Mouse (Mus musculus): Measurements from ENCODE around the gene Ctps2. TPM values are rescaled to one million over a fixed set of nuclear protein-coding genes. Genes with fewer than 3 reads are reported as not detected.

Ctps2 gene
- polyA plus RNA-seq, 1 experiment from 2014 or later: 104 TPM

DNA sequence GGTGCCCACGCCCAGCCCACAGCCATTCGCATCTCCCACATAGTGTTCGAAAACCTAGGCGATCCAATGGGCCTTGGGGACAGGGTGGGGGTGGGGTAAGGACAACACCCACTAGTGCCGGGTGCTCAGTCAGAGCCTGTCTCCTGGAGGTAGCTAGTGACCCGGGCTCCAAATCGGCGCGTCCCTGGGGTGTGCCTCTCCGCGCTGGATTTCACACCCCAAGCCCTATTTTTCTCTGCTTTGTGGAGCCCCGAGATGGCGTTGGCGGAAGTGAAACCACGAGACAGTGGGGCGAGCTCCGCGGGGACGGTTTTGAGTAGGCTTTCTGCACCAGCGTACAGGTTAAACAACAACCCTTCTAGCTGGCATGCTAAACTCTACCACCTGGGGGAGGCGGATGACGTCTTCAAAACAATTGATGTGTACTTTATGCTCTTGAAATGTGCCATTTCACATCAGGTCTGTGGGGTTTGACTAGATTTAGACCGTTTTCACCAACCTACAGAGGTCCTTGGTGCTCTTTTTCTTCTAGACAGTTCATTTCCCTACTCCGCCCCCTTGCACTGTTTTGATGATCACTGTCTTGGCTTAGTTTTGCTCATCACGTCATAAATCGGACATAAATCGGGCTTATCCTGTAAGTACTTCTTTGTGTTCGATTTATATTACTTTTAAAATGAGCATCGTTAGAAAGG, 1.1 kb downstream of the Ctps2 start:
- peak overlapping the region; percentile 71 for H3K9ac ChIP-seq (replicated peaks; ENCODE audit: low read length)
- peak; percentile 87 for ATAC-seq (ENCODE audit: low FRiP score, low TSS enrichment)
- H3K4me2 ChIP-seq (replicated peaks; ENCODE audit: low read depth, low read length): peak overlapping the region; percentile 61
- H3K4me3 ChIP-seq (ENCODE audit: low read length): peak overlapping the region; percentile 62
- WGBS: 26% methylated on average over 29 of the region's 29 CpGs
- no peaks in the 10 kb centered on the region for H3K36me3 ChIP-seq (ENCODE audit: insufficient read depth, low read length)
- H3K9me3 ChIP-seq (ENCODE audit: low read length): no peaks in the 10 kb centered on the region
- peaks cover 5% of the 10 kb centered on the region for H3K4me1 ChIP-seq (ENCODE audit: insufficient read depth, low read length)
- peak overlapping the region; percentile 90 for H3K27ac ChIP-seq (ENCODE audit: low read length)
- H3K27me3 ChIP-seq (ENCODE audit: insufficient read depth, low read length): peaks cover 2% of the 10 kb centered on the region; the same call in 1 of the 2 replicates

DNA sequence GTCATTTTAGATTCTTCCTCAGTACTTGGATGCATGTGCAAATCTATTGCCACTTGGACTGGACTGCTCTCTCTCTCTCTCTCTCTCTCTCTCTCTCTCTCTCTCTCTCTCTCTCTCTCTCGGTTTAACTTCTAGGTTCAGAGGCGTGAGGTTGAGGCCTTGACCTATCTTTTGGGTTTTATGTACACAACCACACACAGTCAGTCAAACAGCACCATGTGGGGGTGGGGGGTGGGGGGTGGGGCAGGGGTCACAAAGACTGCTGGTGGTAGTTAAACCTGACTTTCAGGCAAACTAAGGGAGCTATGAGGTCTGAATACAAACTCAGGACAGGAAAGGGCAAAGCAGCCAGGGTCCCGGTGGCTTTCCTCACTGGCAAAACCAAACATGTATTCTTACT, 6.5 kb downstream of the Ctps2 start:
- WGBS: 77% methylated on average over 3 of the region's 3 CpGs
- Histone ChIP-seq H3K27me3 (ENCODE audit: insufficient read depth, low read length) (no peaks in the 10 kb centered on the region), H3K4me2 (replicated peaks; ENCODE audit: low read depth, low read length) (no peak overlapping the region), H3K4me1 (ENCODE audit: insufficient read depth, low read length) (peaks cover 4% of the 10 kb centered on the region), H3K9me3 (ENCODE audit: low read length) (no peaks in the 10 kb centered on the region), H3K27ac (ENCODE audit: low read length) (no peak overlapping the region), H3K9ac (replicated peaks; ENCODE audit: low read length) (no peak overlapping the region), H3K4me3 (ENCODE audit: low read length) (no peak overlapping the region), H3K36me3 (ENCODE audit: insufficient read depth, low read length) (0 out of 2 replicates have a peak, but pooled peaks cover 5% of the 10 kb centered on the region)
- ATAC-seq (ENCODE audit: low FRiP score, low TSS enrichment): no peak

DNA sequence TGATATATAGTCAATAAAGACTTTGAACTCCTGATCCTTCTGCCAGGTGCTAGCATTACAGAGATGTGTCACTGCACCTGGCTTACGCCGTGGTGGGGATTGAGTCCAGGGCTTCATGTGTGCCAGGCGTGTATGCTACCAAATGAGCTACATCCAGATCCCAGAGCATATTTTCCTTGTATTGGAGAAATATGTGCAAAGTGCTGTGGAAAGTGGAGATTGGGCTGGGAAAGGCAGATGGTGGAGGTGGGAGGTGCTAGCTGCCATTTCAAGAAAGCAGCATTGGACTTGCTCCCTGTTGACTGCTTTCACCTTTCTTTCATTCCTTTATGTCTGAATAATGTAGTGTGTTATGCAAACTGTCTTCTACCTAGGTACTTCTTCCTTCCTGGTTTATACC, 12.6 kb downstream of the Ctps2 start:
- Histone ChIP-seq H3K9ac (replicated peaks; ENCODE audit: low read length) (no peak overlapping the region), H3K27me3 (ENCODE audit: insufficient read depth, low read length) (no peaks in the 10 kb centered on the region), H3K4me3 (ENCODE audit: low read length) (no peak overlapping the region), H3K9me3 (ENCODE audit: low read length) (no peaks in the 10 kb centered on the region), H3K4me2 (replicated peaks; ENCODE audit: low read depth, low read length) (no peak overlapping the region), H3K36me3 (ENCODE audit: insufficient read depth, low read length) (0 out of 2 replicates have a peak, but pooled peaks cover 5% of the 10 kb centered on the region), H3K27ac (ENCODE audit: low read length) (no peak overlapping the region), H3K4me1 (ENCODE audit: insufficient read depth, low read length) (no peaks in the 10 kb centered on the region)
- 96% methylated on average over 3 of the region's 3 CpGs for WGBS
- ATAC-seq (ENCODE audit: low FRiP score, low TSS enrichment): no peak

DNA sequence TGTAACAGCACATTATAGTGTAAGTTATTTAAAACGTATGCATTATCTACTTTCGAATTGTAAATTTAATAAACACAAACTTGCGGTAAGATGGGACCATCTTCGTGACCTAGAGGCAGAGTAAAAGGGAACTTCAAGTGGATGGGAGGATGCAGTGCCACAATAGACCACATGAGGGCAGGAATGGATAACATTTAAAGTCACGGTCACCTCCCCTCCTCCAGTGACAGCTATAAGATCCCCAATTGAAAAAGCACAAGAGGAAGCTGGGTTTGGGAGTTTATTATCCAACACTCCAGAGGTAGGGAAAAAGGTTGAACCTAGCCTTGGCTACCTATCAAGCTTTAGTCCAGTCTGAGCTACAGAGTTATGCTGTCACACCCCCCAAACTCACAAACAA, 14.7 kb downstream of the Ctps2 start:
- Histone ChIP-seq H3K4me3 (ENCODE audit: low read length) (no peak overlapping the region), H3K9ac (replicated peaks; ENCODE audit: low read length) (no peak overlapping the region), H3K27ac (ENCODE audit: low read length) (no peak overlapping the region), H3K27me3 (ENCODE audit: insufficient read depth, low read length) (no peaks in the 10 kb centered on the region), H3K36me3 (ENCODE audit: insufficient read depth, low read length) (0 out of 2 replicates have a peak, but pooled peaks cover 1% of the 10 kb centered on the region), H3K4me2 (replicated peaks; ENCODE audit: low read depth, low read length) (no peak overlapping the region), H3K9me3 (ENCODE audit: low read length) (no peaks in the 10 kb centered on the region), H3K4me1 (ENCODE audit: insufficient read depth, low read length) (no peaks in the 10 kb centered on the region)
- no peak for ATAC-seq (ENCODE audit: low FRiP score, low TSS enrichment)
- WGBS: 37% methylated on average over 5 of the region's 5 CpGs

DNA sequence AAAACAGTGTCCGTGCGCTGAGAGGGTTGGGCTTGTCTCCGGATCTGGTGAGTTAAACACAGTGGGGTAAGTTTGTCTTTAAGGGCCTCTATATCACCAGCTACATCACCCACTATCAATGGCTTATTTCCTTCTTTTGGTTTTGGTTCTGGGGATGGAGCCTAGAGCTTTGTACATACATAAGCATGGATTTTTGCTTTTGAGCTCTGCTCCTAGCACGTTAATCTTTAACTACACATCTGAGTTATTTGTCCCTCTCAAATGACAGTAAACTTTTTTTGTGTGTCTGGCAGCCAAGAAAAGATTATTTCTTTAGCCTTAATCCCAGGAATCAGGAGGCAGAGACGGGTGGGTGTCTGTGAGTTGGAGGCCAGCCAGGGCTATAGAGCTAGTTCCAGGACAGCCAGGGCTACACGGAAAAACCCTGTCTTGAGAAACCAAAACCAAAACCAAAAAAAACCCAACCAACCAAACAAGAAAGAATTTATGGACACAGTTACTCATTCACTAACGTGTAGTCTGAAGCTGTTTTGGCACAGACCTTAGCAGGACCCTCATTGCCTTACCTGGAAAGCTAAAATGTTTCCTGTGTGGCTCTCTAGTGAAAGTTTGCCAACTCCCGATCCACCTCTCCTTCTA, 20.6 kb downstream of the Ctps2 start:
- no peak overlapping the region for H3K4me3 ChIP-seq (ENCODE audit: low read length)
- no peaks in the 10 kb centered on the region for H3K36me3 ChIP-seq (ENCODE audit: insufficient read depth, low read length)
- H3K4me1 ChIP-seq (ENCODE audit: insufficient read depth, low read length): no peaks in the 10 kb centered on the region
- H3K9me3 ChIP-seq (ENCODE audit: low read length): no peaks in the 10 kb centered on the region
- no peaks in the 10 kb centered on the region; the same call in 1 of the 2 replicates for H3K27me3 ChIP-seq (ENCODE audit: insufficient read depth, low read length)
- WGBS: 81% methylated on average over 8 of the region's 8 CpGs
- no peak overlapping the region for H3K9ac ChIP-seq (replicated peaks; ENCODE audit: low read length)
- ATAC-seq (ENCODE audit: low FRiP score, low TSS enrichment): no peak
- no peak overlapping the region for H3K4me2 ChIP-seq (replicated peaks; ENCODE audit: low read depth, low read length)
- no peak overlapping the region for H3K27ac ChIP-seq (ENCODE audit: low read length)

DNA sequence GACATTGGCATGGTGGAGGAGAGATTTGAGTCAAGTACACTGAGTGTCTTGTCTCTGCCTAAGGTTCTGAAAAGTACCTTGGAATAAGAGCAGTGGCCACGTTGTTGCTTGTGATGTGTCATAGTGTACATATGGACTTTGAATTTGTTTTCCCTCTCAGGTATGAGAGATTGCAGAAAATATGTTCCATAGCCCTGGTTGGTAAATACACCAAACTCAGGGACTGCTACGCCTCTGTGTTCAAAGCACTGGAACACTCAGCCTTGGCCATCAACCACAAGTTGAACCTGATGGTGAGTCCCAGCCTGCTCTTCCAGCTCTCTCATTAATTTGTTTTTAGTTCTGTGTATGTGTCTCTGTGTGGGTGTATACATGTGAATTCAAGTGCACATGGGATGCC, 30.4 kb downstream of the Ctps2 start:
- Histone ChIP-seq H3K36me3 (ENCODE audit: insufficient read depth, low read length) (peaks cover 14% of the 10 kb centered on the region), H3K9ac (replicated peaks; ENCODE audit: low read length) (no peak overlapping the region), H3K27me3 (ENCODE audit: insufficient read depth, low read length) (no peaks in the 10 kb centered on the region), H3K9me3 (ENCODE audit: low read length) (no peaks in the 10 kb centered on the region), H3K27ac (ENCODE audit: low read length) (no peak overlapping the region), H3K4me2 (replicated peaks; ENCODE audit: low read depth, low read length) (no peak overlapping the region), H3K4me3 (ENCODE audit: low read length) (no peak overlapping the region), H3K4me1 (ENCODE audit: insufficient read depth, low read length) (no peaks in the 10 kb centered on the region)
- 89% methylated on average over 2 of the region's 2 CpGs for WGBS
- no peak for ATAC-seq (ENCODE audit: low FRiP score, low TSS enrichment)

DNA sequence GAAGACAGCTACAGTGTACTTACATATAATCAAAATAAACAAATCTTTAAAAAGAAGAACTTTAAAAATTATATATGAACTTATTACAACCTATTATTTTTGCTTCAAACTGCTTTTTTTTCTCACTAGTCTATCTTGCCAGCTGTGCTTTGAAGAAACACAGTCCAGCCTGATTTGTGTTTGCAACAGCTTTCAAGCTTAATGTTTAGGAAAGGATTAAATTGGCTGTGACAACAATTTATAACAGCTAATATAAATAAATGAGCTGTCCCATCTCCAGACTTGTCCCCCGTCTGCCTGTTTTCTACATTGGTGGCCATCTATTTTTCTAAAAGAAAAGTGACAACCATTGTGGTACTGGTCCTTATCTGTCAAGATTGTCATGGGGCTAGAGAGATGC, 41.0 kb downstream of the Ctps2 start:
- H3K9me3 ChIP-seq (ENCODE audit: low read length): no peaks in the 10 kb centered on the region
- H3K4me1 ChIP-seq (ENCODE audit: insufficient read depth, low read length): no peaks in the 10 kb centered on the region
- no peak overlapping the region for H3K4me2 ChIP-seq (replicated peaks; ENCODE audit: low read depth, low read length)
- no peak overlapping the region for H3K4me3 ChIP-seq (ENCODE audit: low read length)
- ATAC-seq (ENCODE audit: low FRiP score, low TSS enrichment): no peak
- no peak overlapping the region for H3K27ac ChIP-seq (ENCODE audit: low read length)
- H3K36me3 ChIP-seq (ENCODE audit: insufficient read depth, low read length): no peaks in the 10 kb centered on the region
- 55% methylated on average over 1 of the region's 1 CpGs for WGBS
- no peak overlapping the region for H3K9ac ChIP-seq (replicated peaks; ENCODE audit: low read length)
- H3K27me3 ChIP-seq (ENCODE audit: insufficient read depth, low read length): peaks cover 7% of the 10 kb centered on the region; the same call in 1 of the 2 replicates

DNA sequence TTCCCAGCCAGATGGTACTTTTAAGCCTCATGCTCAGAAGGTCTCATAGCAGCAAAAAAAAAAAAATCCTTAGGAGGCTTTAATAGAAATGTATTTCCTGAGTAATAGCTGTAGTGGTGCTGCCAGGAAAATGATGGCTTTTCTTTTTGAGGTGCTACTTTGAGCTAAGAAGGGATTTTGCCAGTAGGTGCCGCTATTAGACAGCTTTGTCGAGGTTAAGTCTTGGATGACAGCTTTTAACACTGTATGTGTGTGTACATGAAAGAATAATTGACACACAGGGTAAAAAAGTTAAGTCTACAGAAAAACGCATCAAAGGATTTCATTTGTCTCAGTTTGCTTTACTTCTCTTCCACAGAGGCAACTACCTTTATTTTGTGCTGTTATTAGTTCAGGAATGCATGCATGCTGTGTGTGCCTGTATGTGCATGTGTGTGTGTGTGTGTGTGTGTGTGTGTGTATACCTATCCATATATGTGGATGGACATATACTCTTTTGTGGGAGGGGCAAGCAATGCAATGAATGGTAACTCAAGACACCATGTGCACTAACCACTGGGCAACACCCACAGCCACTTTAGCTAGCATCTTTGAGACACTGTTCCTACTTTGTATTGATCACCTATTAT, 48.9 kb downstream of the Ctps2 start:
- H3K27me3 ChIP-seq (ENCODE audit: insufficient read depth, low read length): no peaks in the 10 kb centered on the region; the same call in 1 of the 2 replicates
- H3K9ac ChIP-seq (replicated peaks; ENCODE audit: low read length): no peak overlapping the region
- no peak overlapping the region for H3K4me2 ChIP-seq (replicated peaks; ENCODE audit: low read depth, low read length)
- H3K9me3 ChIP-seq (ENCODE audit: low read length): no peaks in the 10 kb centered on the region
- no peak overlapping the region for H3K27ac ChIP-seq (ENCODE audit: low read length)
- no peak for ATAC-seq (ENCODE audit: low FRiP score, low TSS enrichment)
- no peaks in the 10 kb centered on the region for H3K4me1 ChIP-seq (ENCODE audit: insufficient read depth, low read length)
- no peak overlapping the region for H3K4me3 ChIP-seq (ENCODE audit: low read length)
- no peaks in the 10 kb centered on the region for H3K36me3 ChIP-seq (ENCODE audit: insufficient read depth, low read length)
- 39% methylated on average over 3 of the region's 3 CpGs for WGBS

DNA sequence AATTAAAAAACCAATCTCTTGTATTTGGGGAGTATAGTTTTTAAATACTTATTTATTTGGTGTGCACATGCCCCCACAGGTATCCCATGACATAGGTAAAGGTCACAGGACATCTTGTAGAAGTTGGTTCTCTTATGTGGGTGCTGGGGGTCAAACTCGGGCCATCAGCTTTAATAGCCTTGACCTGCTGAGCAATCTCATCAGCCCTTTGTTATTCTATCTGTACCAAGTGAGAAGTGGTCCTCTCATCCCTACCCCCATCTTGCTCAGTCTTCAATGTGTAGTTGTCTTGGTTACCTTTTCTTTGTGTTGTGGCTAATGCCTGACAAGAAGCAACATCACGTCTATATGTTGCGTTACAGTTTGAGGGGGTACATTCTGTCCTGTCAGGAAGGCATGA, 56.9 kb downstream of the Ctps2 start:
- 61% methylated on average over 3 of the region's 3 CpGs for WGBS
- no peak overlapping the region for H3K4me3 ChIP-seq (ENCODE audit: low read length)
- H3K9me3 ChIP-seq (ENCODE audit: low read length): no peaks in the 10 kb centered on the region
- ATAC-seq (ENCODE audit: low FRiP score, low TSS enrichment): no peak
- no peak overlapping the region for H3K4me2 ChIP-seq (replicated peaks; ENCODE audit: low read depth, low read length)
- H3K36me3 ChIP-seq (ENCODE audit: insufficient read depth, low read length): no peaks in the 10 kb centered on the region
- H3K4me1 ChIP-seq (ENCODE audit: insufficient read depth, low read length): no peaks in the 10 kb centered on the region
- H3K9ac ChIP-seq (replicated peaks; ENCODE audit: low read length): no peak overlapping the region
- H3K27ac ChIP-seq (ENCODE audit: low read length): no peak overlapping the region
- peaks cover 4% of the 10 kb centered on the region; the same call in 1 of the 2 replicates for H3K27me3 ChIP-seq (ENCODE audit: insufficient read depth, low read length)

DNA sequence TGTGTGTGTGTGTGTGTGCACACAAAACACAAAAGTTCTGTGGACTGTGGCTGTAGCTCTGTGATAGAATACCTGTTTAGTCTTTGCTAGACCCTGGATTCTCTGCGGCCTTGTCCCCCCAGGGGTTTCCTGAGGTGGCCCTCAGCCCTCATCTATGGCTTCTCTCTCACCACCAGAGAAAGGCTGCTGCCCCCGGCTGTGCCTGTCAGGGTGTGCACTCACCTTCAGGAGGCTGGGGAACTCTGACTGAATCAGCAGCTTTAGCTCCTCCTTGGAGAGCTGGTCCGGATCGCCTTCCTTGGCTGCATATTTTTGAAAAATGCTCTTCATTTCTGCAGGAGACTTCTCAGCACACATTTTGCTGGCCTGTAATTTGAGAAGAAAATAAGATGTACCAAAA, 62.8 kb downstream of the Ctps2 start:
- H3K9ac ChIP-seq (replicated peaks; ENCODE audit: low read length): no peak overlapping the region
- no peak overlapping the region for H3K4me3 ChIP-seq (ENCODE audit: low read length)
- peak overlapping the region; percentile 43; the same call in 1 of the 2 replicates for H3K27ac ChIP-seq (ENCODE audit: low read length)
- H3K27me3 ChIP-seq (ENCODE audit: insufficient read depth, low read length): peaks cover 9% of the 10 kb centered on the region
- no peaks in the 10 kb centered on the region for H3K4me1 ChIP-seq (ENCODE audit: insufficient read depth, low read length)
- H3K9me3 ChIP-seq (ENCODE audit: low read length): no peaks in the 10 kb centered on the region
- no peak overlapping the region for H3K4me2 ChIP-seq (replicated peaks; ENCODE audit: low read depth, low read length)
- no peaks in the 10 kb centered on the region for H3K36me3 ChIP-seq (ENCODE audit: insufficient read depth, low read length)
- peak; percentile 57; the same call in 1 of the 2 replicates for ATAC-seq (ENCODE audit: low FRiP score, low TSS enrichment)
- 43% methylated on average over 4 of the region's 4 CpGs for WGBS
